Mouse (Mus musculus) testis, adult 2 months (tissue): ENCODE data around the gene B4galt2.

Source experiments
- CTCF ChIP-seq: fragments of 200-500 bp; IDR thresholded peaks from 2 replicates; pipeline ENCODE4 v1.5.1; 2012; ENCODE audit warnings: low read depth, mild to moderate bottlenecking, inconsistent platforms, low read length, moderate library complexity; ENCODE audit not compliant: control insufficient read depth, insufficient read depth, insufficient replicate concordance
- POLR2A ChIP-seq: fragments of 200-500 bp; IDR thresholded peaks from 2 replicates; pipeline ENCODE4 v1.6.1; 2012; ENCODE audit warnings: low read depth, mild to moderate bottlenecking, inconsistent platforms, low read length, moderate library complexity; ENCODE audit not compliant: control insufficient read depth

GRCm38 (mm10) chr4:117917402-117917801 is 34.1 kb upstream of the B4galt2 start:
- TF ChIP-seq CTCF (no peak), POLR2A (no peak)
